Mouse (Mus musculus) heart, postnatal 25 days (tissue): ENCODE data around the gene Smc1b. TPM values are rescaled to one million over a fixed set of nuclear protein-coding genes. Genes with fewer than 3 reads are reported as not detected.

ENCODE experiments used
- DNase-seq: peaks from one replicate; pipeline ENCODE4 v3.0.0; 2022; ENCODE audit warnings: low spot score
- intact Hi-C: fragments of 180-260 bp; cut with DNase I; formaldehyde crosslinking; loops from one replicate; pipeline ENCODE4 v1.15.1; 2025
- total RNA-seq, 2 experiments: library from RNA; stranded (reverse); gene quantifications; 2 replicates each; pipeline ENCODE4 v1.2.3; 2021

Gene Smc1b
- total RNA-seq: not detected

GRCm38 (mm10) chr15:85131275-85132192 lies at the start of gene Smc1b, which contains the start of gene Ribc2:
Gene Smc1b, minus strand, starts transcription at chr15:85131964.
Gene Ribc2, plus strand, starts transcription at chr15:85132078.
- no peak for DNase-seq

GRCm38 (mm10) chr15:85180368-85180767 lies 48.6 kb upstream of the Smc1b start:
- DNase-seq: no peak
- intact Hi-C loops: no loop called here

More at GRCm38 (mm10) chr15:85131275-85132192, at the start of gene Smc1b, which contains the start of gene Ribc2:
- intact Hi-C loops: no loop called here

- no peak for DNase-seq
- intact Hi-C loops: no loop called here
These were observed 47.9 kb upstream of the Smc1b start for GRCm38 (mm10) chr15:85179528-85180180.

GRCm38 (mm10) chr15:85178172-85178571 lies 46.4 kb upstream of the Smc1b start:
- DNase-seq: no peak
- intact Hi-C loops: no loop called here

GRCm38 (mm10) chr15:85177576-85177975 lies 45.8 kb upstream of the Smc1b start:
- DNase-seq: no peak

GRCm38 (mm10) chr15:85174060-85174459 lies 42.3 kb upstream of the Smc1b start:
- no peak for DNase-seq
- intact Hi-C loops: no loop called here

More at GRCm38 (mm10) chr15:85177576-85177975, 45.8 kb upstream of the Smc1b start:
- intact Hi-C loops: no loop called here

DNA sequence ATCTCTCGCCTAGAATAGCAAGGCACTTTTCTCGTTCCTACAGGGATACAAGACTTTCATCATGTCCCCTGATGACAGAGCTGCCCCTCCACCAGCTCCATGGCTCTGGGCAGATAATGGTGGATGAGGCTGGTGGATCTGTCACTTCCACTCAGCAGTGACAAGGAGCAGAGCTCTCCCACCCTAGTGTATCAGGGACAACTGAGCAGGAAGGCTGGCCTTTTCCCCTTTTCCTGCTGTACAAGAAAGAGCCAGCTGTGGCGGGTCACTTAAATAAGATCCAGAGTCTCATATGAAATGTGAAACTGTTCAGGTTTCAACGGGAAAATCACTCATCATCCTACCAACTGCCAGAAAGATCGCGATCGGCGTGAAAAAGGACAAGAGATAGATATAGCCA lies 41.7 kb upstream of the Smc1b start:
- no peak for DNase-seq
- intact Hi-C loops: no loop called here

GRCm38 (mm10) chr15:85172054-85172453 lies 40.3 kb upstream of the Smc1b start:
- intact Hi-C loops: no loop called here
- DNase-seq: peak; percentile 75

GRCm38 (mm10) chr15:85167086-85167679 lies 35.4 kb upstream of the Smc1b start:
- intact Hi-C loops: loop anchor here (10.0 kb wide), 1 partner anchor 418 kb away; the partner anchor contains the start of gene Wnt7b
- no peak for DNase-seq

- DNase-seq: no peak
These were observed 34.7 kb upstream of the Smc1b start for GRCm38 (mm10) chr15:85166433-85166933.

GRCm38 (mm10) chr15:85162693-85163663 lies 31.2 kb upstream of the Smc1b start:
- intact Hi-C loops: loop anchor here (10.0 kb wide), 1 partner anchor 422 kb away; the partner anchor contains the start of gene Wnt7b
- DNase-seq: peak; percentile 69

More at GRCm38 (mm10) chr15:85166433-85166933, 34.7 kb upstream of the Smc1b start:
- intact Hi-C loops: loop anchor here (10.0 kb wide), 1 partner anchor 418 kb away; the partner anchor contains the start of gene Wnt7b

GRCm38 (mm10) chr15:85161416-85161815 lies 29.7 kb upstream of the Smc1b start:
- DNase-seq: no peak
- intact Hi-C loops: loop anchor here (10.0 kb wide), 1 partner anchor 423 kb away; the partner anchor contains the start of gene Wnt7b

- intact Hi-C loops: no loop called here
- DNase-seq: no peak
These were observed 24.4 kb upstream of the Smc1b start for GRCm38 (mm10) chr15:85156198-85156597.

- no peak for DNase-seq
- intact Hi-C loops: no loop called here
These were observed 22.3 kb upstream of the Smc1b start for GRCm38 (mm10) chr15:85154091-85154490.

- peak; percentile 52 for DNase-seq
These were observed 20.8 kb upstream of the Smc1b start for GRCm38 (mm10) chr15:85152577-85152976.

GRCm38 (mm10) chr15:85151433-85151918 lies 19.7 kb upstream of the Smc1b start:
- intact Hi-C loops: loop anchor here (1.0 kb wide), 3 partner anchors 80 to 107 kb away; no protein-coding TSS in a partner anchor
- peak; percentile 48 for DNase-seq

More at GRCm38 (mm10) chr15:85152577-85152976, 20.8 kb upstream of the Smc1b start:
- intact Hi-C loops: no loop called here

- no peak for DNase-seq
These were observed 12.5 kb upstream of the Smc1b start for GRCm38 (mm10) chr15:85144249-85144648.

GRCm38 (mm10) chr15:85143747-85144146 lies 12.0 kb upstream of the Smc1b start:
- intact Hi-C loops: no loop called here
- DNase-seq: no peak

More at GRCm38 (mm10) chr15:85144249-85144648, 12.5 kb upstream of the Smc1b start:
- intact Hi-C loops: no loop called here
